Comparison of ENCODE assay signal across 10 mouse cellular contexts in genomic region chr4:140283398-140283797, GRCm38 (mm10). TPM values are rescaled to one million over a fixed set of nuclear protein-coding genes. Genes with fewer than 3 reads are reported as not detected.
A peak's percentile ranks its signal among the peaks of the same experiment; 100 is the strongest.
DNase-seq lines count a peak whose midpoint lies in the region; ATAC-seq and TF ChIP-seq lines count a peak whose summit lies in the region.
"Had no signal": no experiment of that assay in that cellular context is flagged by ENCODE, and none has a peak within 500 bp of the region (broad histone marks: within the 10 kb centered on the region; RNA-seq: fewer than 3 reads in every experiment).

No protein-coding gene starts in this region.

- no peaks in the 10 kb centered on the region for H3K27me3 ChIP-seq in hindbrain, postnatal 0 days (ENCODE audit: insufficient read depth, low read length)
- no peaks in the 10 kb centered on the region for H3K27me3 ChIP-seq in hindbrain, embryonic 12.5 days
- H3K27me3 ChIP-seq: heart, embryonic 15.5 days had no signal

- no peak overlapping the region for H3K4me3 ChIP-seq in hindbrain, postnatal 0 days (ENCODE audit: low read length)
- H3K4me3 ChIP-seq in hindbrain, embryonic 12.5 days = no peak overlapping the region
- H3K4me3 ChIP-seq: heart, embryonic 15.5 days had no signal

- TF ChIP-seq CTCF in hindbrain, postnatal 0 days (IDR thresholded peaks at IDR 0.05; ENCODE audit: low read depth) = no peak

- no peak overlapping the region for H3K27ac ChIP-seq in hindbrain, postnatal 0 days
- H3K27ac ChIP-seq in hindbrain, embryonic 12.5 days = no peak overlapping the region
- H3K27ac ChIP-seq: heart, embryonic 15.5 days had no signal

- H3K9me3 ChIP-seq in hindbrain, postnatal 0 days (ENCODE audit: low read length) = no peaks in the 10 kb centered on the region
- H3K9me3 ChIP-seq in hindbrain, embryonic 12.5 days (replicated peaks) = no peaks in the 10 kb centered on the region
- H3K9me3 ChIP-seq: heart, embryonic 15.5 days had no signal

- H3K36me3 ChIP-seq in hindbrain, postnatal 0 days (ENCODE audit: insufficient read depth, low read length) = no peaks in the 10 kb centered on the region
- no peaks in the 10 kb centered on the region for H3K36me3 ChIP-seq in hindbrain, embryonic 12.5 days
- H3K36me3 ChIP-seq: heart, embryonic 15.5 days had no signal

- H3K4me1 ChIP-seq in hindbrain, postnatal 0 days (ENCODE audit: insufficient read depth, low read length) = peaks cover 6% of the 10 kb centered on the region; the same call in 1 of the 2 replicates
- peaks cover 6% of the 10 kb centered on the region for H3K4me1 ChIP-seq in hindbrain, embryonic 12.5 days
- H3K4me1 ChIP-seq: heart, embryonic 15.5 days had no signal

- intact Hi-C loops in left cerebral cortex, postnatal 4 days (cut with DNase I) = no loop called here

- WGBS in hindbrain, postnatal 0 days = 33% methylated on average over 2 of the region's 2 CpGs
- 20% methylated on average over 2 of the region's 2 CpGs for WGBS in hindbrain, embryonic 12.5 days

- DNase-seq in hindbrain, postnatal 0 days (ENCODE audit: low spot score) = peak; percentile 55
- peak; percentile 82 for DNase-seq in ZHBTc4 (ENCODE audit: low read depth, low spot score)
- peak; percentile 2 for DNase-seq in induced T-regulatory cell, adult 2 months (ENCODE audit: low read depth)
- peak; percentile 47 to 53 for DNase-seq in lung, postnatal 4 days
- no peak for DNase-seq in left cerebral cortex, postnatal 4 days
- no peak for DNase-seq in frontal cortex, postnatal 14 days (ENCODE audit: low spot score in 2 of 2)
- no peak for DNase-seq in right cerebral cortex, postnatal 4 days

- no peak for ATAC-seq in hindbrain, postnatal 0 days
- ATAC-seq in hindbrain, embryonic 12.5 days (ENCODE audit: low FRiP score) = no peak

- H3K4me2 ChIP-seq in hindbrain, postnatal 0 days (ENCODE audit: low read depth, low read length) = no peak overlapping the region
- no peak overlapping the region for H3K4me2 ChIP-seq in hindbrain, embryonic 12.5 days (replicated peaks)
- H3K4me2 ChIP-seq: heart, embryonic 15.5 days had no signal

- no peak overlapping the region for H3K9ac ChIP-seq in hindbrain, postnatal 0 days (replicated peaks; ENCODE audit: low read length)
- H3K9ac ChIP-seq in hindbrain, embryonic 12.5 days = no peak overlapping the region
- H3K9ac ChIP-seq: heart, embryonic 15.5 days had no signal

RNA-seq across cellular contexts. Expression of gene Igsf21, which starts 36.8 kb away (rescaled TPM):
- total RNA-seq in hindbrain, postnatal 0 days (2014; rRNA removed) = 175 and 176 TPM in 2 replicates
- 125 and 127 TPM in 2 replicates for polyA plus RNA-seq in hindbrain, postnatal 0 days (2015; fragmentation: Nextera tagmentation; extraction: Ambion mirVana)
- 14.7 and 15.0 TPM in 2 replicates for polyA plus RNA-seq in hindbrain, embryonic 12.5 days (2016; fragmentation: Nextera tagmentation; extraction: Ambion mirVana)
- 100 to 1,000 TPM; 104 to 114 TPM for total RNA-seq in left cerebral cortex, postnatal 4 days (2021)
- total RNA-seq: neutrophil, adult 5-6 weeks had no signal

Comparison
In these comparisons a context has a peak if more than half of its experiments do, and no peak if none do; other contexts are left out.
1. DNase-seq: peak in hindbrain, postnatal 0 days (single experiment), ZHBTc4 (single experiment), induced T-regulatory cell, adult 2 months (single experiment) and lung, postnatal 4 days (2 of 2); none in left cerebral cortex, postnatal 4 days (single experiment), frontal cortex, postnatal 14 days (0 of 2) and right cerebral cortex, postnatal 4 days (single experiment).